Mouse (Mus musculus): ENCODE measurements around the gene Gm32742. TPM values are rescaled to one million over a fixed set of nuclear protein-coding genes. Genes with fewer than 3 reads are reported as not detected.

Gm32742 gene
- total RNA-seq (2021) (not detected), polyA plus RNA-seq (2012; rRNA removed) (not detected in 2 replicates)
- long read RNA-seq = 0 reads

DNA sequence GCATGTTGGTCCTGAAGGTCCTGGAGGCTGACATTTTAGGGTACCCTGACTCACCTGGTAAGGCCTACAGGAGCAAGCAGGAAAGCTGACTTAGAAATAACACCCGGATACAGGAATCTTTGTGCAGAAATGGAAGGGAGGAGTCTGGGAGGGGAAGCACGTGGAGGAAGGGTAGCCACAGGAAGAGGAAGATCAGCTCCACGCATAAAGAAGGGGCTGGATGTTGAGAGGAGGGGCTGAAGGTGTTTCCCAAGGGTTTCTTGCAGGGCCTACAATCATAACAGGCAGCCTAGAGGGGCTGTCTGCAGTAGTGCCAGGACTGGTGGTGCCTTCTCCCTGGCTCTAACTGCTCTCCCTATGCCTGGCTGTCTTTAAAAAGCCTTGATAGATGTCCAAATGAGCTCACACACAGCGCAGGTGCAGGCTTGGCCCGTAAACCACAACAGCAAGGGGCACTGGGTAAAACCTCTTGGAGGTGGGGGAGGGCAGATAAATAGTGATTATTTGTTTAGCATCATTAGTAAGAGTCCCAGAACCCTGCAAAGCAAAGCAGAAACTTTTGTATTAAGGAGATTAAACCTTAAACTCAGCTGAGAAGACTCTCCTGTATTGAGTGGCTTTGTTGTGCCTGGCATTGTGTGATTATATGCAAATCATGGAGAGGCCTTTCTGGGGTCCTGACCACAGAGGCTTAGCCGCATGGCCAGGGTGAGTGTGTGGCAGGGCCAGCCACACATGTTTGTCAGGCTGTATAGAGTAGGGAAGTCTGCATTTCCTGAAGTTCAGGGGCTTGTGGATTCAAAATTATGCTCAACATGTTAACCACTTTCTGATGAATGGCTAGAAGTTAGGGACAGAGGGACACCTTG lies at the start of gene Gm32742:
Gene Gm32742 (minus strand): TSS at position 206 of the 869 bp plus-strand sequence.
- DNase-seq = no peak

DNA sequence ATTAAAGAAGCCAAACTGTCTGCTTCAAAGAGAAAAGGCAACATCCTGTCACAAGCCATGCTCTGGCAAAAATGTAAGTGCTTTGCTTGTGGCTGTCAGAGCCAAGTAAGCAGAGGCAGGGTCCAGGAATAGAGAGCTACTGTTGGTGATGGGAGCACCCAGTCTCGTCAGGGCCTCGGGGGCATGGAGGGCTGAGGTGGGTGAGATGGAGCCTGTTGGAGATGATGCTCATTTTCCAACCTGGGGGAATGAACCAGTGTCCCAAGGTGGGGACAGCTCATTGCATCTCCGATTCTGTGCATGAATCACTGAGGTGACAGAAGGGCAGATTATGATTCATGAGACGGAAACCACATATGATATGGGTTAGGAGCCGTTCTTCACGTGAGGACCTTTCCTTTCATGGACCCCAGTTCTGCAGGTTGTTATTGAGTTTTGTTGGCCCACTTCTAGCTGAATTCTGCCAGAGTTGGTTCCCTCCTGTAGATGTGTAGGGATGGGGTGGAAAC lies 48.5 kb upstream of the Gm32742 start:
- DNase-seq = no peak

DNA sequence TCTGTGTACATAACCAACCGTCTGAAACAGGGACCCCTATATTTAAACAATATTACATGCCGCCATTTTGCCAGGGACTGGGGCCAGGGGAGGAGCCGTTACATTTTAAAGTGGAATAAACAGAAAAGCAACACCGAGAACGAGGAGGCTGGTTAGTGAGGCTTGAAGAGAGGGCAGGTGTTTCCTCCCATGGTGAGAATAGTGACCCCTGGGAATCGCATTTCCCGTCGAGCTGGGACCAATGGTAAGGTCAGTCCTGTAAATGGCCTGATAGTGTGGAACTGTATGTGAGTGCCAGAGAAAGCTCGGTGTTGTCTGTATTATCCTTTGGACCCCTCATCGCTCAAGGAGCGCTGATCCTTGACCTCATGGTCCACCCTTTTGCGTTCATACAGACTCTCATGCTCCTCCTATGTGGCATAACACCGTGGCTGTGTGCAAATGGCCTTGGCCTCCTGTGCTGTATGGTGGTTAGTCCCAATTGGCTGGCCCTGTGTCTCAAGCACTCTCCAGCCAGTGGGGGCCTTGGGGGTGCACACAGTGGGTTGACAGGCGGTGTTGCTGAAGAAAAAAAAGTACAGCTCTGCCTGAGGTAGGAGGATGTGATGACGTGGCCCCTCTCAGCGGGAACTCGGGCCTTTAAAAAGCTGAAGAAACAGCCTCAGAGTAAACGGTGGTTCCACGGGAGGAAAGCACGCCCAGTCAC lies 47.9 kb upstream of the Gm32742 start, which contains the start of gene Pou2af1:
Gene Pou2af1 (plus strand): TSS at position 686 of the 706 bp plus-strand sequence.
- DNase-seq = no peak

DNA sequence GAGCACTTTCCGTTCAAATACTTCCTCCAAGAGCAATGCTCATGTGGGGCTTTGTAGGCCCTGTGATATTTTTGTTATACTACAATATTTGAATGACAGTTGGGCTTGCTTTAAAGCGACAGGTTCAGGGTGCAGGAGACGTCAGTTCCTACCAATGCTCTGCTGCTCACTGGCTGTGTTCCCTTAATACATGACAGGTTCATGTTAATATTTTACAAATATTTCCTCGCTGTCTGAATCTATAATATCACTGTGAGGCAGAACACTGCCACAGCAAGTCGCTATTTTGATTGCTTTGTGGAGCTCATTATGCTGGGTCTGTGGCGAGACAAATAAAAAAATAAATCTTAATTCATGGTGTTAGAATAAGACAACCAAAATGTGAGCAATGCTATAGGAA lies 45.9 kb upstream of the Gm32742 start:
- DNase-seq = no peak

DNA sequence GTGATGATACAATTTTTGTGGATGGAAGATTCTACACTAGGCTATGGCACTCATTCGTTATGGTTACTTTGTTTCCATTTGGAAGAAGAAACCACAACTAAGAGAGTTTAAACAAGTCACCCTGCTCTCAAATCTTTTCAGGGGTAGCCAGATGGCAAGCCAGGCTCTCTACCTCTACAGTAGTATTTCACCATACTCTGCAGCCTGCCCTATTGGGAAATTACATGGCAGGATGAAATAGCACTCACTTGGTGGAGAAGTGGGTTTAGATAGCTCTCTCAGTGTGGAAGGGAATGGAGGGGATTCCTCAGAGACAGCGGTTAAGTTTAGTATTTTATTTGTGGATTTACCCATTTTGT lies 43.6 kb upstream of the Gm32742 start:
- DNase-seq = no peak

DNA sequence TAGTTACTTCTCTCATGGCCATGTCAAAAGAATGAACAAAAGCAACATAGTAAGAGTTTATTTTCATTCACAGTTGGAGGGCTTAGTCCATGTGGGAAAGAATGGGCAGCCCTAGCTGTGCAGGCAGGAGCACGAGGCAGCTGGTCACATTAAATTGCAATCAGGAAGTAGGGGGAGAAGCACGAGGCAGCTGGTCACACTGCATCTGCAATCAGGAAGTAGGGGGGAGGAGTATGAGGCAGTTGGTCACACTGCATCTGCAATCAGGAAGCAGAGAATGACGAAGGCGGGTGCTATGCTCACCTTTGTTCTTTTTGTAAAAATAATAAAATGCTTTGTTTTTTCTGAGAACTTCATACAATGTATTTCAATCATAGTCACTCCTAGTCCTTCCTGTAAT lies 29.5 kb upstream of the Gm32742 start:
- DNase-seq = no peak

DNA sequence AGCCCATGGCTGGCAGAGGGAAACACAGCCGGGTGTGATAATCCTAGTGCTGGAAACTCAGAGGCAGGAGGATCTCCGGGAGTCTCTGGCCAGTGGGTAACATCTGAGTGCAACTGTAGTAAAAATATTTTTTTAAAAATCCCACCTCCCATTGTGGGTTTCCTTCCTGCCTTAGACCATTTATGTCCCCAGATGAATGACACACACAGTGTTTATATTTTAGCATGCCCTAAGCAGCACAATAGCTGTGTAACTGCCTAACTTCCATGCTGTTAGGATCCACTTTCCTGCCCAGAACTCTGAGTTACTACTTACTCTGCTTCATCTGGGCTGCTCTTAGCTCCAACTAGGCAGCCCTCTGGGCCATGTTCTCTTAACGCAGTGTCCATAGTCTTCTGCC lies 25.3 kb upstream of the Gm32742 start:
- DNase-seq = no peak

DNA sequence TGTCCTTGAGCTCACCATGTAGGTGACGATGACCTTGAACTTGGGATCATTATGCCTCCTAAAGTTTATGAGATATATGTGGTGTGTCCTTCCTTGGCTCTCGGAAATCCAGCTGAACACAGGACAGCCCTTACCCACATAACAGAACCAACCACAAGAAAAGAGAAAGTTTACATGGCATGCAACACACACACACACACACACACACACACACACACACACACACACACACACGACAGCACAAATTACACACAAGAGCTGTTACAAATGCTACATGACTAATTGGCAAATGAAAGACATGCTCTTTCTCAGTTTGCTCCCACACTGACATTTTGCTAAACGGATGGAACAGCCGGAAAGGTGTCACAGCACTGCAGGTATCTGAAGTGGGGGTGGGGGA lies 20.6 kb upstream of the Gm32742 start:
- DNase-seq = no peak

DNA sequence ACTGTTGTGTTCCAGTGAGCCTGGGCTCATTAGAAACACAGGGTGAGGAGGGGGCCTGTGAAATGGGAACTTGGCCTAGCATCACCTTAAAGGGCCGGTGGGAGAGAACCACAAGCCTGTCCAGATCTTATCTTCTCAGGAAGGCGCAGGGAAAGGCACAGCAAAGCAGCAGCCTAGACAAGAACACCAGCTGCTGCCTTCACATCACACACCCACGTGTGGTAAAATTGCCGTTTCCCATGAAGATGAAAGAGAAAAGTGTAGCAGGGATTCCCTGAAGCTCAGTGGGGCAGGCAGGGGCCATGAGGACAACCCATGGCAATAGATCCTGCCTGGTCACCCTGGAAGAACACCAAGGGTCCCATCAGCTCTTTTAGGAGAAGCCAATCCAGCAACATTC lies 20.1 kb upstream of the Gm32742 start:
- no peak for DNase-seq

DNA sequence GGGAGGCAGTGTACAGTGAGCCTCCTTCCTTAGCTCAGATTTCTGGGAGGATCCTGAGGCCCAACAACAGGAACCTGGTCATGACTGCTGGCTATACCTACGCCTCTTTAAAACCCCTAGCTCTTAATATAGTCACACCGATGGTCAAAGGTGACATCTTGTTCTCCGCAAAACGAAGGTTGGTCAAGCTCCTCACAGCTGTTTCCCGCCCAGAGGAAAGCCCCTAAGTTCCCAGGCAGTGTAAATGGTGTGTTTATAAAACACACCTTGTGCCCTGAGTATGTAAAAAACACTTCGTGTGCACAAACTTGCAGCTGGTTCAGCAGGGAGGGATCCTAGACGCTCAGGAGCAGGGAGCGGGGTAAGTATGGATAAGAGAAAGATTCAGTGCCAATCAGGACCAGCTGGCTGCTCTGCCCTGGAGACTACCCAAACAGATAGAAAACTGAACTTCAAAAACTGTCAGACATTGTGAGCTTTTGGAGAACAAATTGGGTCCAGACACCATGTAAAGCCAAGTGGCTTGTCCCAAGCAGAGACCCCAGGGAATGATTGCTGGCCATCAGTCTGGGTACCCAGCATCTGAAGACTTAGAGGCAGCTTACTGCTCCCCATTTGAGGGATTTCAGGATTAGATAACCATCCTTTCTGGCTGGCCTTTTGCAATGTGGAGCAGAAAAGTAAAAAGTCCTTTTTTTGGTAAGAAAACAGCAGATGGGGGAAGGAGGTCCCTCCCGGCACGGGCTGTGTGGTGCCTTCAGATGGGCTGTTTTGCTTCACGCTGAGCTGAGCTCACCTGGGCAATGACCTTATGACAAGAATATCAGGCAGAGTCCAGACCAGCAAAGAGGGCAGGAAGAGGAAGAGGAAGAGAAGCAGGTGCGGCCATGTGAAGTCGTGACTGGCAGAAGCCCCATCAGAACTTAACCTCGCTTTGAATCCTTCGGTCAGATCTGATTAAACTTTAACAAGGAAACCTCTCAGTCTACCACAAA lies 17.7 kb upstream of the Gm32742 start:
- no peak for DNase-seq

DNA sequence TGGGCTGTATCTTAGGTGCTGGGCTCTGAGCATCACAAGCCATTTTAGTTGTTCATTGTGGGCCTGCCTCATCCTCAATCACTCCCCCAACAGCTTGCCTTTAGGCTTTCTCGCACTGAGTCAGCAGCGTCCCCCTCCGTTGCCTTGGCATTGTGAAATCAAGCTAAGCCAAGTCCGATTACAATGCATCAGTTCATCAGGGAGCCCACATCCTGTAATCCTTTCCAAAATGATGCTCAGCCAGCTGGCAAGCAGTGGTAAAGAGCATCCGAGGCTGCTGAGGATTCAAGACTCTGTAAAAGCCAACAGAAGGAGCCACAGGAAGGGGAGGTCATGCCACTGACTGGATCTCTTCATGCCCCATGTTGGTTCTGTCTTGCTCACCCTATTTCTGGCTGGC lies 15.3 kb upstream of the Gm32742 start:
- no peak for DNase-seq

DNA sequence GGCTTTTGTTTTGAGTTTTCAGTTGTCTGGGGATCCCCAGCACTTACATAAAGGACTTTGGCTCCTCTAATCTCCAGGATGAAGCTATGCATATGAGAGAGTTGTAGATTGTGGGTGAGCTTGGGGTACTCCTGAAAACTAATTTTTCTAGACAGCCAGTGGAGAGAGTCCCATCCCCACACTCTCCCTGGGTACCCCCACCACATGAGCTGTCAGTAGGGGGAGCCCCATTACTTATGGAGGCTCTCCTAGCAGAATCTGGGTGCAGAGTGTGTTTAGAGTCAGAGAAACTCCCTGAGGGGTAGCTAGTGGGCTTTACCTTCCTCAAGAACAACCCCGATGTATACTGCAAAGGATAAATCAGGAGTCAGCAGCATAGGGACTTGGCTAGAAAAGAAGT lies 13.0 kb upstream of the Gm32742 start:
- peak; percentile 18 for DNase-seq

DNA sequence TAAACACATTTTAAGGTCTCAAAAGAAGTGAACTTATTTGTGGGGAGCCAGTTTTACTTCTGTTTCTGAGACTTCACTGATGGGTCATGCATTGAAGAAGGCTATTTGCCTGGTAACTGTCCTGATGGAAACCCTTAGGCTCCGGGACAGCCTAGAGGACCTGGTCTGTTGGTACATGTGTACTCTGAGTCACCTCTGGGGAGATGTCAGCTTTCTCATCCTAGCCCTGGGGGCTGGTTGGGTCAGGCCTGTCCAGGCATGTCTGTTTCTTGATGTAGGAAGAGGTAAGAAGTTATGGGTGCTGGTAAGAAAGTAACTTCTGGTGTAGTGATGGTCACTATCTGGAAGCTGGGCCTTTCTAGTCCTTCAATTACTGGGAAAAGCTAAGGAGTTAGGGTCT lies 10.4 kb upstream of the Gm32742 start:
- DNase-seq = no peak

DNA sequence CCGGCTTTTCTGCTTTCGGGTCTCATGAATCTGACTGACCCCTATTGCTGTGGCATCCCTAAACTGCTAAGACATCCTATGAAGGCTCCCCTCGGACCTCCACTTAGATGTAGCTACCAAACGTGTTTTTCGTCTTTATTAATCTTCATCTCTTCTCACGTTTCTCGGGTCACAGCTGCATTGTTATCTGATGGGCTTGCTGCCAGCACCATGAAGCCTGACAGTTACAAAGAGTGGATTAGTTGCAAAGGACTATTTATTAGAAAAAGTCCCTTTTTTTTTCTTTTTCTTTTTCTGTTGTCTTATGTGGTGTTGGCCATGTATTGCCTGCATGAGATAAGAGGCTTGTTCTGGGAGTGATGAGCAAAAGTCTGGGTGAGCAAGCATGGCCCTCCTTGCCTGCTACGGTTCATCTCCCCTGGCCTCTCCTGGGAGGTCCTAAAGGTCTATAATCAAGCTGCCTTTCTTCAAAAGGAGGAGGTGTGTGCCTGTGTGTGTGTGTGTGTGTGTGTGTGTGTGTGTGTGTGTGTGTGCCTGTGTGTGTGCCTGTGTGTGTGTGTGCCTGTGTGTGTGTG lies 9.7 kb upstream of the Gm32742 start:
- peak; percentile 20 for DNase-seq

DNA sequence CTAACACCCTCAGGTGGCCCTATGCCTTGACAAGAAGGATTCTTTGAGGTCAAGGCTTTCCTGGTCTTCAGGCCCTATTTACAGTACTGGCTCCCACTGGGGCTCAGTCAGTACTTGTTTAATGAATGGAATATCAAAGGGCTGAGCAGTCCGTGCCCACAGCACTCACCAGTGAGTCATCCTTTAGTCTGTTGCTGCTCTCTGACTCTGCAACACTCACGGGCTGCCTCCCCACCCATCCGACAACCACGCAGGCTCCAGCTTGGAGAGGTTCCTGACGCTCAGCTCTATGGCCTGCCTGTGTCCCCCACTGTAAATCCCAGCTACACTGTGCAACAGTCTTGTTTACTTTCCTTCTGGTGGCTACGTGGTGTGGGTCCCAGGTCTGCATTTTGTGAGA lies 5.0 kb upstream of the Gm32742 start:
- peak; percentile 67 for DNase-seq

DNA sequence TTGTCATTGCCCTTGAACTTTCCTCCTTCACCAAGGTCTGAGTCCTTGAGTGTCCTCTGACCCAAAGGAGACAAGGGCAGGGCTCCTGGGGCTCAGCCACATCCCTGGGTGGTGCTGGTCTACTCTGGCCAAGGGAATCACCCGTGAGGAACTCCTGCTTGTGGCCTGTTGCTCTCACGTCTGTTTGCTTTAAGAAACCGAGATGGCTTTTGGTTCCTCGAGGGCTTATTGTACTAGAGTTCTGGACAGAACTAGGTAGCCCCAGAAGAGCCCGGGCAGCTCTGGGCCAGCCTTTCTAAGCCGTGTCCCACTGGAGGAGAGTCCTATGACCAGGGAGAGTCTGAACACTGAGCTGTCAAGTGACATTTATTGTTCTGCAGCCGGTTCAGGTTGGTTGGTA lies 3.8 kb upstream of the Gm32742 start:
- no peak for DNase-seq

DNA sequence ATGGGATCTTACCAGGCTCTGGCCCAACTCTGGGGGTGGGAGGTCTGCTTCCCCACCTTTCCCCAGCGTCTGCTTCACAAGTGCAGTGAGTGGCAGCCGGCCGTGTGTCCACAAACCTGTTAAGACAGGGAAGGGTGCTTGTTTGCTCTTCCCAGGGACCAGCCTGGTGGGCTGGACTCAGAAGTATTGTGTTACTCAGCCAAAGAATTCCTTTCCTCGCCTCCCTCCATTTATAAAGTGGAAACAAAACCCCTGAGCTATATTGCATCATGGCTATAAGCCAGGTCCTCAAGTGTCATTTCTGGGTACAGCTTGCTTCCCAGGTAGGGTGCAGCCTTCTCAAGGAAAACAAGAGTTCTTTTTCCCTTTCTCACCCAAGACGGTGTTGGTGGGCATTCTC lies 3.4 kb upstream of the Gm32742 start:
- DNase-seq = no peak

DNA sequence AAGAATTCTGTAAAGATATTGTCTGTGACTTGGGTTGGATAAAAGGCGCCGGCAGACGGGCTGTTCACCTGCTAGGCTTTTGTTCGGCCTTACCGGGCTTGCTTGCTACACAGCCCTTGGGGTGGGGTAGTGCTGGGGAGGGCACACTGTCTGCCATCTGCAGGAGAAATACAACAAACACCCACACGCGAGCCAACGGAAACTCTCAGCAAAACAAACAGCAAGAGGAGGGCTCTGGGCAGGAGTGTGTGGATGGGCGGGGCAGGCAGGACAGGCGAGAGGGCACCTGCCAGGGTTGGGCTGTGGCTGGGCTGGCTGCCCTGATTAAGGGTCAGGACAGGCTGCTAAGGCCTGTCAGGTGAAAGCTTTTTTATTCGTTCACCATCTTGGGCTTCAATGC lies 2.6 kb upstream of the Gm32742 start:
- DNase-seq = no peak

DNA sequence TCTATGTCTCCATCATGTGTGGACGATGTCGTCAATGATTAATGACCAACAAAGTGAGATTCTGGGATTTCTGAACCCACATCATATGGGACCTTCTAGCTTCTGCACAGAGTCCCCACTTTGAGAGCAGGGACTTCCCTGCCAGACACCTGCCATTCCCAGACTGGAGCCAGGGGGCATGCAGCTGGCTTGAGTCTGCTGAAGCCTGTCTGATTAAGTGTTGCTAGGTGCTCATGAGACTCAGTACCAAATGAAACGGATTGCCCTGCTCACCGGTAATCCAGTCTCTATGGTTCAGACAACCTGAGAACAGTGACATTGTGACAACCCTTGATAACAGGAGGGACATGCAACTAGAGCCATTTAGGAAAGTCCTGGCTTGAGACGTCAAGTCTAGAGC lies 1.3 kb downstream of the Gm32742 start:
- DNase-seq = no peak

DNA sequence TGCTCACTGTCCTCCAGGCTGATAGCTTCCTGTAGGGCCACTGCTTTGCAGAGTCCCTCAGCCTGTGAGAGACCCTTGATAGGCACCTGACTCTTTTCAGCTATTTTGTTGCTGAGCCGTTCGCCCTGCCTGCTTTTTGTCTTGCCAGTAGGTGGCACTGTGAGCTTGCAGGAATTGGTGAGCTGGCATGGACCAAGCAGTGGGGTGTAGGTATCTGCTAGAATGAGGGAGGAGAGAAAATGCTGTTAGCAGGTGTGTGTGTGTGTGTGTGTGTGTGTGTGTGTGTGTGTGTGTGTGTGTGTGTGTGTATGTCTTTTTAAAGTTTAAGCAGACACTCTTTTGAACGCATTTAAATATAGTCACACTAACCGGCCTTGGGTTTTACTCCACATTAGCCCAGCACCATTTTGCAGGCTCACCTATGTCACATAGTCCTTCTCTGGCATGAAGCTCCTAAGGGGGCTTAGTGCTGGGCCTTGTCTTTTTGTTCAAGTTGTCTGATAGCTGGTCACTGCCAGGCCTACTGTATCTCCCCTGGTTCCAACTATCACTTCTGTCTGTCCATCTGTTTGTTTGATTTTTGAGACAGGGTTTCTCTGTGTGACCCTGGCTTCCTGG lies 3.4 kb downstream of the Gm32742 start:
- DNase-seq = peak; percentile 77

DNA sequence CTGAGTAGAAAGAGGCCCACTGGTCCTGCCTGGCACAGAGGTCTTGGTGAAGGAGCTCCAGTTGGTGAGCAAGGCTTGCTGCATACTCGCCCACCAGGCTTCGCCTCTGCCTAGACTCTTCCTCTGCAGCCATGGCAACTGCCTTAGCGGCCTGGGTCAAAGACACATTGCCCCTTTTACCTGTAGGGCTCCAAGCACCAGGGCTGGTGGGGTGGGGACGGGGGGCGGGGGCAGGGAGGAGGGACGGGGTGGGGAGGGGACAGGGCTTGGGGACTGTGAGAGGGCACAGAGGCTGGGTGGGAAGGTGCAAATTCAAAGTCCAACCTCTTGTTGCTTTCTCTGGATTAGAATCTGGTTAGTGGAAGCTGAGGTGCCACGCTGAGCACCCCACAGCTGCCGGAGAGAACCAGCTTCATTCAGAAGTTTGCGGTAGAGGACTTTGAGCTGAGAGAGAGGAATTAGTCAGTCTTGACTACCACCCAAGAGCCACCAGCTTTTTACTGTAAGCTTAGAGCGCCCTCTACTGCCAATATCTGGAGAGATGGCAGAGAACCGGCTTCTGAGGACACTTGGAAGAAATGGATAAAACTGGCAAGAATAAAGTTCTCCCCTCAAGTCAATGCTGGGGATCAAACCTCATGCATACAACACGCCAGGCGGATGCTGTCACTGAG lies 13.1 kb downstream of the Gm32742 start:
- DNase-seq = peak; percentile 59

All from adrenal gland, adult 2 months (tissue).